Mouse (Mus musculus) intestine, postnatal 0 days (tissue): ENCODE measurements at regions not wholly inside any gene's neighbourhood (a gene's known extent, or its start where the extent isn't known, plus 50 kb on each side); places are given as distances from the start of the nearest gene placed in this dataset.
A peak's percentile ranks its signal among the peaks of the same experiment; 100 is the strongest.

Experiments
- ATAC-seq: fragments of 200-750 bp; cut with Nextera tagmentation; 2 replicates; pipeline ENCODE4 v1.8.0; 2017; ENCODE audit warnings: mild to moderate bottlenecking, moderate TSS enrichment, moderate library complexity
- H3K27ac ChIP-seq: fragments of 300-500 bp; sonication (generic); 2 replicates; pipeline ENCODE4 v1.5.1; 2014; ENCODE audit warnings: mild to moderate bottlenecking, low read depth, low read length, moderate library complexity
- H3K27me3 ChIP-seq: fragments of 300-500 bp; sonication (generic); replicated peaks from 2 replicates; pipeline ENCODE4 v1.6.1; 2014; ENCODE audit warnings: low read length, mixed read lengths; ENCODE audit not compliant: control insufficient read depth, insufficient read depth
- H3K36me3 ChIP-seq: fragments of 300-500 bp; sonication (generic); 2 replicates; pipeline ENCODE4 v1.6.1; 2014; ENCODE audit warnings: mild to moderate bottlenecking, moderate library complexity; ENCODE audit not compliant: control insufficient read depth, insufficient read depth
- H3K4me1 ChIP-seq: fragments of 300-500 bp; sonication (generic); replicated peaks from 2 replicates; pipeline ENCODE4 v1.6.1; 2014; ENCODE audit warnings: antibody characterized with exemption, low read length, mixed read lengths; ENCODE audit not compliant: control insufficient read depth, insufficient read depth
- H3K4me2 ChIP-seq: fragments of 300-500 bp; sonication (generic); replicated peaks from 2 replicates; pipeline ENCODE4 v1.6.1; 2014; ENCODE audit warnings: low read depth, mild to moderate bottlenecking, moderate library complexity
- H3K4me3 ChIP-seq: fragments of 300-500 bp; sonication (generic); 2 replicates; pipeline ENCODE4 v1.5.1; 2014; ENCODE audit warnings: low read depth, low read length
- H3K9ac ChIP-seq: fragments of 300-500 bp; sonication (generic); 2 replicates; pipeline ENCODE4 v1.6.1; 2014; ENCODE audit warnings: mild to moderate bottlenecking, low read depth, low read length
- H3K9me3 ChIP-seq: fragments of 300-500 bp; sonication (generic); 2 replicates; pipeline ENCODE4 v1.6.1; 2016; ENCODE audit warnings: mixed run types; ENCODE audit not compliant: control insufficient read depth
- CTCF ChIP-seq: sonication (generic); IDR thresholded peaks from 2 replicates; pipeline ENCODE4 v1.5.1; 2016; ENCODE audit warnings: low read depth, mild to moderate bottlenecking, control low read depth, antibody characterized with exemption, moderate library complexity
- WGBS: fragments of 180-500 bp; shearing (Covaris S2); extraction: QIAGEN DNeasy Blood & Tissue Kit; methylation state at CpG from one replicate; pipeline ENCODE4 v1.1.7; 2014; 5-methylcytosine and 5-hydroxymethylcytosine counted together

GRCm38 (mm10) chr13:97372348-97372747, 131.4 kb downstream of the Enc1 start:
- Histone ChIP-seq H3K27ac (no peak overlapping the region), H3K4me2 (no peak overlapping the region), H3K27me3 (no peaks in the 10 kb centered on the region), H3K9me3 (no peaks in the 10 kb centered on the region), H3K9ac (no peak overlapping the region), H3K4me1 (peaks cover 6% of the 10 kb centered on the region; the same call in 1 of the 2 replicates), H3K36me3 (no peaks in the 10 kb centered on the region), H3K4me3 (no peak overlapping the region)
- no peak for TF ChIP-seq CTCF
- 35% methylated on average over 7 of the region's 7 CpGs for WGBS
- ATAC-seq, result no peak

GRCm38 (mm10) chr13:97371200-97371599, 130.3 kb downstream of the Enc1 start:
- no peak for ATAC-seq

GRCm38 (mm10) chr13:97366723-97367122, 125.8 kb downstream of the Enc1 start:
- TF ChIP-seq CTCF, result no peak
- WGBS, result 83% methylated on average over 8 of the region's 8 CpGs
- Histone ChIP-seq H3K9ac (no peak overlapping the region), H3K27ac (no peak overlapping the region), H3K27me3 (no peaks in the 10 kb centered on the region), H3K4me3 (no peak overlapping the region), H3K9me3 (no peaks in the 10 kb centered on the region), H3K4me1 (no peaks in the 10 kb centered on the region), H3K4me2 (no peak overlapping the region), H3K36me3 (no peaks in the 10 kb centered on the region)
- ATAC-seq, result no peak

More at GRCm38 (mm10) chr13:97371200-97371599, 130.3 kb downstream of the Enc1 start:
- H3K9ac ChIP-seq, result no peak overlapping the region
- no peak overlapping the region for H3K4me2 ChIP-seq
- no peaks in the 10 kb centered on the region for H3K9me3 ChIP-seq
- no peaks in the 10 kb centered on the region for H3K27me3 ChIP-seq
- WGBS, result 94% methylated on average over 3 of the region's 3 CpGs
- no peak overlapping the region for H3K4me3 ChIP-seq
- no peak overlapping the region for H3K27ac ChIP-seq
- H3K36me3 ChIP-seq, result no peaks in the 10 kb centered on the region
- TF ChIP-seq CTCF, result no peak
- H3K4me1 ChIP-seq, result peaks cover 6% of the 10 kb centered on the region; the same call in 1 of the 2 replicates

GRCm38 (mm10) chr13:97365557-97366244, 124.8 kb downstream of the Enc1 start:
- Histone ChIP-seq H3K27me3 (no peaks in the 10 kb centered on the region), H3K4me2 (no peak overlapping the region), H3K9me3 (no peaks in the 10 kb centered on the region), H3K4me1 (no peaks in the 10 kb centered on the region), H3K4me3 (no peak overlapping the region), H3K27ac (no peak overlapping the region), H3K36me3 (no peaks in the 10 kb centered on the region), H3K9ac (no peak overlapping the region)
- no peak for TF ChIP-seq CTCF
- no peak for ATAC-seq
- 59% methylated on average over 18 of the region's 18 CpGs for WGBS

GRCm38 (mm10) chr13:97365004-97365403, 124.1 kb downstream of the Enc1 start:
- no peak overlapping the region for H3K4me3 ChIP-seq
- H3K4me2 ChIP-seq, result no peak overlapping the region
- 79% methylated on average over 9 of the region's 9 CpGs for WGBS
- H3K27me3 ChIP-seq, result no peaks in the 10 kb centered on the region
- no peak overlapping the region for H3K9ac ChIP-seq
- no peak for TF ChIP-seq CTCF
- H3K9me3 ChIP-seq, result no peaks in the 10 kb centered on the region
- no peaks in the 10 kb centered on the region for H3K4me1 ChIP-seq
- no peak for ATAC-seq
- no peaks in the 10 kb centered on the region for H3K36me3 ChIP-seq
- H3K27ac ChIP-seq, result no peak overlapping the region

GRCm38 (mm10) chr13:97363765-97364164, 122.9 kb downstream of the Enc1 start:
- Histone ChIP-seq H3K4me1 (no peaks in the 10 kb centered on the region), H3K9ac (no peak overlapping the region), H3K27ac (no peak overlapping the region), H3K4me2 (no peak overlapping the region), H3K4me3 (no peak overlapping the region), H3K9me3 (no peaks in the 10 kb centered on the region), H3K36me3 (no peaks in the 10 kb centered on the region), H3K27me3 (no peaks in the 10 kb centered on the region)
- ATAC-seq, result peak; percentile 76
- WGBS, result 26% methylated on average over 5 of the region's 5 CpGs
- TF ChIP-seq CTCF, result no peak

- Histone ChIP-seq H3K9me3 (no peaks in the 10 kb centered on the region), H3K4me1 (no peaks in the 10 kb centered on the region), H3K27me3 (no peaks in the 10 kb centered on the region), H3K4me3 (no peak overlapping the region), H3K36me3 (no peaks in the 10 kb centered on the region), H3K27ac (no peak overlapping the region), H3K9ac (no peak overlapping the region), H3K4me2 (no peak overlapping the region)
- TF ChIP-seq CTCF, result no peak
- no peak for ATAC-seq
- WGBS, result 82% methylated on average over 4 of the region's 4 CpGs
Measured at GRCm38 (mm10) chr13:97363214-97363613, 122.3 kb downstream of the Enc1 start.
